Mouse (Mus musculus): Measurements from ENCODE around the gene Thbs1. TPM values are rescaled to one million over a fixed set of nuclear protein-coding genes. Genes with fewer than 3 reads are reported as not detected.
A peak's percentile ranks its signal among the peaks of the same experiment; 100 is the strongest.

The Thbs1 gene
- polyA plus RNA-seq, 1 experiment from 2014 or later, result 4.5 TPM

DNA sequence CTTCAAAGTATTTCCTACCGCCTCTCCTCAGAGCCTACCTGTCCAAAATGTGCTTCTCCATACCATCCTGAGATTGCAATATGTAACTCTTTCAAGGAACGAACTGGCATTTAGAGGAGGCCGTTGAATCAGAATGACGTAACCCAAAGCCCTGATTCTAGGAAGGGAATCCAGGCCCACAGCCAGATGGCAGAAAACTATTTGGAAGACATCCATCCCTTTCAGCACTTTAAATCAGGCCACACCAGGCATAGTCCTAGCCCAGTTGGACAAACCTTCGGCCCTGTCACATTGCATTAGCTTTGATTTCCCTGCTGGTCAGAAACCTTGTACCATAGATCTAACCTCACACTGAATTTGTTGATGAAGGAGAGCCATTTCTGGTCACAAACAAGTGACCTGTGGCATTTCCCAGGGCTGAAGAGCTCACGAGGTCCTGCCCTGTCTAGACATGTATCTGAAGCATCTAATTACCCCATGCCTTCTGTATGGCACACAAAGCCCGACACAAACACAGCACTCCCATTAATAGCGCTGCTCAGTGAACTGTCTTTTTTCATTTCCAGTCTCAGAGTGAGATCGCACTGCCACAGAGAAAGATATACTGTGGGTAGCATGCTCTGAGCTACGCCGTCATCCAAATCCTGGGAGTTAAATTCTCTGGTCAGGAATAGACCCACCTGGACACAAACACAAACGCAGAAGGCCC, 38.3 kb downstream of the Thbs1 start:
- 66% methylated on average over 12 of the region's 12 CpGs for WGBS
- Histone ChIP-seq H3K9ac (replicated peaks; ENCODE audit: low read depth, low read length) (no peak overlapping the region), H3K4me3 (ENCODE audit: low read depth, low read length) (no peak overlapping the region), H3K9me3 (ENCODE audit: control insufficient read depth, low read length) (no peaks in the 10 kb centered on the region), H3K4me1 (ENCODE audit: control insufficient read depth, insufficient read depth, low read length) (no peaks in the 10 kb centered on the region), H3K36me3 (ENCODE audit: control insufficient read depth, insufficient read depth, low read length) (no peaks in the 10 kb centered on the region), H3K4me2 (ENCODE audit: low read depth, low read length) (no peak overlapping the region), H3K27ac (ENCODE audit: low read depth, low read length) (no peak overlapping the region), H3K27me3 (ENCODE audit: control insufficient read depth, insufficient read depth, low read length) (no peaks in the 10 kb centered on the region)
- 0 out of 2 replicates have a peak, but pooled peaks have one; percentile 31 for ATAC-seq (ENCODE audit: low read depth)

DNA sequence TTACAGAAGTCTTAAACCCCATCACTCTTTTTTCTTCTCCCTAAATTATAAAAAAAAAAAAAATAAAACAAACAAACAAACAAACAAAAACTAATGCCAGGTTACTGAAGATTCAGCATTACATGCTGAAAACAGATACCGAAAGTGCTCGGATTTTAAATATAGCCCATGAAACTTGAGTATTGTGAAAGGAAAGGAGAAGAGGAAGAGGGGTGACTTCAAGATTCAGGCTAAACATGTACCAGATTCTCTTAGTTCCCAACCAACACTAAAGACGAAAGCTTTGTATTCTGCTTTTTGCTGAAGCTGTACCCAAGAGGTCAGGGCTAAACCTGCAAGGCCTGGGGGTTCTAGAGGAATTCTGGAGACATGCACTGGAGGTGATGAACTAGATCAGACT, 46.4 kb downstream of the Thbs1 start:
- Histone ChIP-seq H3K4me2 (ENCODE audit: low read depth, low read length) (no peak overlapping the region), H3K36me3 (ENCODE audit: control insufficient read depth, insufficient read depth, low read length) (no peaks in the 10 kb centered on the region), H3K27ac (ENCODE audit: low read depth, low read length) (no peak overlapping the region), H3K9me3 (ENCODE audit: control insufficient read depth, low read length) (no peaks in the 10 kb centered on the region), H3K27me3 (ENCODE audit: control insufficient read depth, insufficient read depth, low read length) (no peaks in the 10 kb centered on the region), H3K4me3 (ENCODE audit: low read depth, low read length) (no peak overlapping the region), H3K4me1 (ENCODE audit: control insufficient read depth, insufficient read depth, low read length) (0 out of 2 replicates have a peak, but pooled peaks cover 3% of the 10 kb centered on the region), H3K9ac (replicated peaks; ENCODE audit: low read depth, low read length) (no peak overlapping the region)
- ATAC-seq (ENCODE audit: low read depth), result no peak
- WGBS, result 94% methylated on average over 3 of the region's 3 CpGs

DNA sequence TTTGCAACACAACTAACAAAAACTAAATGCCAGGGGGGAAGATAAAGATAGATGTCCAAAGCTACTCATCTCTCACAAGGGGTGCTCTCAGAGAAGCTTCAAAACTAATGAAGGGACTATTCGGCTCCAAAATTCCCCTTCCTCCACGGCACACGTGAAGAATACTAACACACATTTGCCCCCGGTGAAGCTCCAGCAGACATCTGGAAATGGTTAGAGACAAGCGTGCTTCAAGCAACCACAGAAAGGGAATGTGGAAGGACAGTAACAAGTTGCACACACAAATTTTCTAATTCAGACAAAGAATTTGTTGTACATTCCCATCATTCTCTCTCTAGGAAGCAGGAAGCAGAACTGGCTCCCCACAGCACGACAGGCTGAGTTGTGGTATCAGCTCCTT, 47.5 kb downstream of the Thbs1 start:
- H3K4me2 ChIP-seq (ENCODE audit: low read depth, low read length), result no peak overlapping the region
- H3K36me3 ChIP-seq (ENCODE audit: control insufficient read depth, insufficient read depth, low read length), result no peaks in the 10 kb centered on the region
- 0 out of 2 replicates have a peak, but pooled peaks cover 3% of the 10 kb centered on the region for H3K4me1 ChIP-seq (ENCODE audit: control insufficient read depth, insufficient read depth, low read length)
- no peak for ATAC-seq (ENCODE audit: low read depth)
- H3K27ac ChIP-seq (ENCODE audit: low read depth, low read length), result no peak overlapping the region
- no peaks in the 10 kb centered on the region for H3K27me3 ChIP-seq (ENCODE audit: control insufficient read depth, insufficient read depth, low read length)
- H3K4me3 ChIP-seq (ENCODE audit: low read depth, low read length), result no peak overlapping the region
- no peak overlapping the region for H3K9ac ChIP-seq (replicated peaks; ENCODE audit: low read depth, low read length)
- WGBS, result 83% methylated on average over 6 of the region's 6 CpGs
- H3K9me3 ChIP-seq (ENCODE audit: control insufficient read depth, low read length), result no peaks in the 10 kb centered on the region

DNA sequence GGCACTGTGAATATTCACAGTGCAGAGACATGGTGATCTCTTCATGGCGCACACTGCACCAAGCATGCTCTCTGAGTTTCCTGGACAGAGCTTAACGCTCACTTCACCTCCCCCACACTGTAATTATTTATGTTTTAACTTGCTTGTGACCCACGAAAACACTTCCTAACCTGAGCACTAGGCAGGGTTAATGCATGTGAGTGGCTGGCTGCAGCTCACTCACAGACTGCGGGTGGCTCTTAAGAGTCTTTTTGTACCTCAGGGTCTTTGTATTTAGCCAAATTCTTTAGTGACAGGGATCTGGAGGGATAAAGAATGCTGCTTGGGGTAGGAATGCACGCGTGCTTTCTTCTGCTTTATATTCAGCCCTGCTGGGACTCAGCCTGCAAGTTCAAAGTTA, 48.9 kb downstream of the Thbs1 start:
- Histone ChIP-seq H3K4me3 (ENCODE audit: low read depth, low read length) (no peak overlapping the region), H3K27ac (ENCODE audit: low read depth, low read length) (no peak overlapping the region), H3K4me1 (ENCODE audit: control insufficient read depth, insufficient read depth, low read length) (0 out of 2 replicates have a peak, but pooled peaks cover 3% of the 10 kb centered on the region), H3K36me3 (ENCODE audit: control insufficient read depth, insufficient read depth, low read length) (no peaks in the 10 kb centered on the region), H3K4me2 (ENCODE audit: low read depth, low read length) (no peak overlapping the region), H3K27me3 (ENCODE audit: control insufficient read depth, insufficient read depth, low read length) (no peaks in the 10 kb centered on the region), H3K9me3 (ENCODE audit: control insufficient read depth, low read length) (no peaks in the 10 kb centered on the region), H3K9ac (replicated peaks; ENCODE audit: low read depth, low read length) (no peak overlapping the region)
- 14% methylated on average over 6 of the region's 6 CpGs for WGBS
- ATAC-seq (ENCODE audit: low read depth), result no peak

- Histone ChIP-seq H3K9me3 (ENCODE audit: control insufficient read depth, low read length) (no peaks in the 10 kb centered on the region), H3K9ac (replicated peaks; ENCODE audit: low read depth, low read length) (no peak overlapping the region), H3K36me3 (ENCODE audit: control insufficient read depth, insufficient read depth, low read length) (no peaks in the 10 kb centered on the region), H3K4me2 (ENCODE audit: low read depth, low read length) (no peak overlapping the region), H3K27ac (ENCODE audit: low read depth, low read length) (no peak overlapping the region), H3K4me3 (ENCODE audit: low read depth, low read length) (no peak overlapping the region), H3K4me1 (ENCODE audit: control insufficient read depth, insufficient read depth, low read length) (0 out of 2 replicates have a peak, but pooled peaks cover 3% of the 10 kb centered on the region), H3K27me3 (ENCODE audit: control insufficient read depth, insufficient read depth, low read length) (no peaks in the 10 kb centered on the region)
- ATAC-seq (ENCODE audit: low read depth), result no peak
- WGBS, result 73% methylated on average over 2 of the region's 2 CpGs
These were observed 49.3 kb downstream of the Thbs1 start for GRCm38 (mm10) chr2:118160991-118161390.

- H3K27ac ChIP-seq (ENCODE audit: low read depth, low read length), result no peak overlapping the region
- no peak for ATAC-seq (ENCODE audit: low read depth)
- 60% methylated on average over 5 of the region's 5 CpGs for WGBS
These were observed 50.8 kb downstream of the Thbs1 start for GRCm38 (mm10) chr2:118162486-118162885.

DNA sequence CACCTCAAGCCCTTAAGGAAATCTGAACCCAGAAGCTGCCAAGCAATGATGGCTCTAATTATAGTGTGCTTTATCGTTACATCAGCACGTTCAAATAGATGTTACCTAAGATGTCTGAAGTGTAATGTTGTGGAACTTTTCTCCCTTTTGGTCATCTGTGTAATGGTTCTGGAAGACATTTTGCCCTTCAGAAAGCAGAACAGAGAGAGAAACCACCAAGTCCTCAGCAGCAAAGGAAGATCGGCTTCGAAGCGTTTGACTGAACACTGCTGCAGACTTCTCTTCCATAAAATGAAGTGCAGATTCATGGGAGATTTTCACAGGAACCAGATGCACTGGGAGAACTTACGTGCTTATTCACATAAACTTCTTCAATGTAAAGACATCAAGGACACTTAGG, 52.5 kb downstream of the Thbs1 start:
- Histone ChIP-seq H3K4me1 (ENCODE audit: control insufficient read depth, insufficient read depth, low read length) (0 out of 2 replicates have a peak, but pooled peaks cover 3% of the 10 kb centered on the region), H3K4me2 (ENCODE audit: low read depth, low read length) (no peak overlapping the region), H3K27me3 (ENCODE audit: control insufficient read depth, insufficient read depth, low read length) (no peaks in the 10 kb centered on the region), H3K9me3 (ENCODE audit: control insufficient read depth, low read length) (no peaks in the 10 kb centered on the region), H3K36me3 (ENCODE audit: control insufficient read depth, insufficient read depth, low read length) (no peaks in the 10 kb centered on the region), H3K27ac (ENCODE audit: low read depth, low read length) (no peak overlapping the region), H3K9ac (replicated peaks; ENCODE audit: low read depth, low read length) (no peak overlapping the region), H3K4me3 (ENCODE audit: low read depth, low read length) (no peak overlapping the region)
- no peak for ATAC-seq (ENCODE audit: low read depth)
- WGBS, result 86% methylated on average over 6 of the region's 6 CpGs

More at GRCm38 (mm10) chr2:118162486-118162885, 50.8 kb downstream of the Thbs1 start:
- no peaks in the 10 kb centered on the region for H3K36me3 ChIP-seq (ENCODE audit: control insufficient read depth, insufficient read depth, low read length)
- no peaks in the 10 kb centered on the region for H3K27me3 ChIP-seq (ENCODE audit: control insufficient read depth, insufficient read depth, low read length)
- 0 out of 2 replicates have a peak, but pooled peaks cover 3% of the 10 kb centered on the region for H3K4me1 ChIP-seq (ENCODE audit: control insufficient read depth, insufficient read depth, low read length)
- no peak overlapping the region for H3K9ac ChIP-seq (replicated peaks; ENCODE audit: low read depth, low read length)
- H3K4me2 ChIP-seq (ENCODE audit: low read depth, low read length), result no peak overlapping the region
- no peaks in the 10 kb centered on the region for H3K9me3 ChIP-seq (ENCODE audit: control insufficient read depth, low read length)
- no peak overlapping the region for H3K4me3 ChIP-seq (ENCODE audit: low read depth, low read length)

GRCm38 (mm10) chr2:118165691-118166090, 54.0 kb downstream of the Thbs1 start:
- WGBS, result 91% methylated on average over 2 of the region's 2 CpGs
- Histone ChIP-seq H3K9me3 (ENCODE audit: control insufficient read depth, low read length) (no peaks in the 10 kb centered on the region), H3K4me3 (ENCODE audit: low read depth, low read length) (no peak overlapping the region), H3K27me3 (ENCODE audit: control insufficient read depth, insufficient read depth, low read length) (no peaks in the 10 kb centered on the region), H3K4me2 (ENCODE audit: low read depth, low read length) (no peak overlapping the region), H3K27ac (ENCODE audit: low read depth, low read length) (no peak overlapping the region), H3K9ac (replicated peaks; ENCODE audit: low read depth, low read length) (no peak overlapping the region), H3K36me3 (ENCODE audit: control insufficient read depth, insufficient read depth, low read length) (no peaks in the 10 kb centered on the region), H3K4me1 (ENCODE audit: control insufficient read depth, insufficient read depth, low read length) (no peaks in the 10 kb centered on the region)
- ATAC-seq (ENCODE audit: low read depth), result no peak

- no peak overlapping the region for H3K4me3 ChIP-seq (ENCODE audit: low read depth, low read length)
- 66% methylated on average over 4 of the region's 4 CpGs for WGBS
- H3K4me2 ChIP-seq (ENCODE audit: low read depth, low read length), result no peak overlapping the region
- H3K27ac ChIP-seq (ENCODE audit: low read depth, low read length), result no peak overlapping the region
- H3K36me3 ChIP-seq (ENCODE audit: control insufficient read depth, insufficient read depth, low read length), result no peaks in the 10 kb centered on the region
- H3K9me3 ChIP-seq (ENCODE audit: control insufficient read depth, low read length), result no peaks in the 10 kb centered on the region
- ATAC-seq (ENCODE audit: low read depth), result no peak
- H3K27me3 ChIP-seq (ENCODE audit: control insufficient read depth, insufficient read depth, low read length), result no peaks in the 10 kb centered on the region
- H3K4me1 ChIP-seq (ENCODE audit: control insufficient read depth, insufficient read depth, low read length), result no peaks in the 10 kb centered on the region
- no peak overlapping the region for H3K9ac ChIP-seq (replicated peaks; ENCODE audit: low read depth, low read length)
These were observed 56.1 kb downstream of the Thbs1 start for GRCm38 (mm10) chr2:118167731-118168130.

Measured in neural tube, embryonic 14.5 days (tissue).